Mouse (Mus musculus) spleen, postnatal 14 days (tissue): ENCODE measurements at regions not wholly inside any gene's neighbourhood (a gene's known extent, or its start where the extent isn't known, plus 50 kb on each side); places are given as distances from the start of the nearest gene placed in this dataset.

ENCODE experiments used
- DNase-seq, 2 experiments: peaks; one replicate each; pipeline ENCODE4 v3.0.0; 2021 to 2022; ENCODE audit warnings: low spot score in 2 of 2

GRCm38 (mm10) chr8:126810516-126810915 is 135.1 kb downstream of the Tomm20 start:
- DNase-seq, result no peak

- no peak for DNase-seq
Measured at GRCm38 (mm10) chr8:126809321-126809720, 136.3 kb downstream of the Tomm20 start.

- no peak for DNase-seq
Measured at GRCm38 (mm10) chr8:126808496-126808895, 137.1 kb downstream of the Tomm20 start.

GRCm38 (mm10) chr8:126807171-126807768 is 138.4 kb downstream of the Tomm20 start:
- DNase-seq, result no peak

GRCm38 (mm10) chr8:126806591-126806990 is 139.1 kb downstream of the Tomm20 start:
- DNase-seq, result no peak

- DNase-seq, result no peak
Measured at GRCm38 (mm10) chr8:126806181-126806560, 139.5 kb downstream of the Tomm20 start.

- no peak for DNase-seq
Measured at GRCm38 (mm10) chr8:126805365-126806180, 140.1 kb downstream of the Tomm20 start.

GRCm38 (mm10) chr8:126804115-126804514 is 141.5 kb downstream of the Tomm20 start:
- DNase-seq, result no peak

- DNase-seq, result no peak
Measured at GRCm38 (mm10) chr8:126802641-126803040, 143.0 kb downstream of the Tomm20 start.

GRCm38 (mm10) chr8:126800976-126801375 is 144.7 kb downstream of the Tomm20 start:
- no peak for DNase-seq

- no peak for DNase-seq
Measured at GRCm38 (mm10) chr8:126797571-126798334, 147.9 kb downstream of the Tomm20 start.

- DNase-seq, result no peak
Measured at GRCm38 (mm10) chr8:126793657-126794056, 152.0 kb downstream of the Tomm20 start.

- no peak for DNase-seq
Measured at GRCm38 (mm10) chr8:126791069-126791468, 154.6 kb downstream of the Tomm20 start.

- DNase-seq, result no peak
Measured at GRCm38 (mm10) chr8:126790214-126790613, 155.4 kb downstream of the Tomm20 start.

- no peak for DNase-seq
Measured at GRCm38 (mm10) chr8:126789076-126789475, 156.6 kb downstream of the Tomm20 start.

- DNase-seq, result no peak
Measured at GRCm38 (mm10) chr8:126788669-126789068, 157.0 kb downstream of the Tomm20 start.

- DNase-seq, result no peak
Measured at GRCm38 (mm10) chr8:126787398-126787797, 158.2 kb downstream of the Tomm20 start.

- no peak for DNase-seq
Measured at GRCm38 (mm10) chr8:126785211-126785610, 160.4 kb downstream of the Tomm20 start.

- DNase-seq, result no peak
Measured at GRCm38 (mm10) chr8:126784604-126785003, 161.0 kb downstream of the Tomm20 start.

- DNase-seq, result no peak
Measured at GRCm38 (mm10) chr8:126783703-126784440, 161.8 kb downstream of the Tomm20 start.

- DNase-seq, result no peak
Measured at GRCm38 (mm10) chr8:126778673-126779072, 167.0 kb downstream of the Tomm20 start.

GRCm38 (mm10) chr8:126778131-126778530 is 167.5 kb downstream of the Tomm20 start:
- no peak for DNase-seq
